Mouse (Mus musculus): ENCODE measurements at regions not wholly inside any gene's neighbourhood (a gene's known extent, or its start where the extent isn't known, plus 50 kb on each side); places are given as distances from the start of the nearest gene placed in this dataset.
"Not testable (repeated sequence)": the region's sequence is repeated elsewhere in the genome, so short reads cannot be mapped to it uniquely, and the experiment has no call there.

DNA sequence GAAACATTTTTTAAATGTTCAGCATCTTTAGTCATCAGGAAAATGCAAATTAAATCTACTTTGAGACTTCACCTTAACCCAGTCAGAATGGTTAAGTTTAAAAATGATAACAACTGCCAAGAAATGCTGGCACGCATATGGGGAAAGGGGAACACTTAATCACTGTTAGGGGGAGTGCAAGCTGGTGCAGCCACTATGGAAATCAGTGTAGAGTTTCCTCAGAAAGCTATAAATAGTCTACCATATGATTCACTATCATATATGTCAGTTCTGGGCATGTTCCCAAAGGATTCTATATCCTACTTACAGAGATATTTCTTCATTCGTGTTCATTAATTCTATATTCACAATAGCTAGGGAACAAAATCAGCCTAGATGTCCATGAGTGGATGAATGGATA is 61.6 kb upstream of the Tra2b start:
- peak; percentile 79 for DNase-seq (ENCODE audit: low read depth, low spot score)

DNA sequence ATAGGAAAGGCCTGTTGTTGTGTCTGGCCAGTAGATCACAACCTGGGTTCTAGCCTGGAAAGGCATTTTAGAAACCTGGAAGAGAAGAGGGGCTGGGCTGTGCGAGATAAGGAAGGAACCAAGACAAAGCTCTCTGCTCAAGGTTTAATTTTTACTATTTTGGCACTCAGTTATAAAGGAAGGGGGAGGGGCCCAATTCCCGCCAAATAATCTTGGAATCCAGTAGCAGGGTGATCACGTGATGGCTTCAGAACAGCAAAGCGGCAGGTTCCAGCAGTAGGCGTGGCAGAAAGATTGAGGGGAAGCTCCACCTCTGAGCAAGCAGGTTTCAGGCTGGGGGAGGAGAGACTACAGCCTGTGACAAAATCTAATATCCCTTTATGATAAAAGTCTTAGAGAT is 59.4 kb upstream of the Tra2b start:
- not testable (repeated sequence) for DNase-seq (ENCODE audit: low read depth, low spot score)

DNA sequence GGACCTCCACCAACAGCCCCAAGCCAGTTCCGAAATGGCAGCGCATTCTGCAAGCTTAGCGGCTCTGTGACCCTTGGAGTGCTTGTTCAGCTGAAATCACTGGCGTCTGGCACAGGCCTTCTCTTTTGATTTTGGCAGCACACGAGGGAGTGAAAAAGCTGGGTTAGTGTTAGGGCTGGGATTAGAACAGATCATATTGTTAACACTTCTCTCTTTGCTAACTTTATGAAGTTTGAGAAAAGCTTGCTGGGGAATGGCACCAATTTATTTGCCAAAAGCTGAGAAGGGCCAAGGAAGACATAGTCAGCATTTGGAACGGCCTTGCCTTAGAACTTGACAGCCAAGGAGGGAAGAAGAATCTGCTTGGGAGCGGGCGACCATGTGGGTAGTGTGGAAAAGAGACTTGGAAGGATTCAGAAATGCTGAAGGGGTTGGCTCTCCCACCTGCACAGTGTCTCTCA is 50.5 kb upstream of the Tra2b start:
- DNase-seq (ENCODE audit: low read depth, low spot score), result peak; percentile 77
